Mouse (Mus musculus) midbrain, postnatal 0 days (tissue): Measurements from ENCODE around the gene Olfr514. TPM values are rescaled to one million over a fixed set of nuclear protein-coding genes. Genes with fewer than 3 reads are reported as not detected.
"Not testable (repeated sequence)": the region's sequence is repeated elsewhere in the genome, so short reads cannot be mapped to it uniquely, and the experiment has no call there.

ENCODE experiments used
- ATAC-seq: fragments of 200-750 bp; cut with Nextera tagmentation; 2 replicates; pipeline ENCODE4 v1.8.0; 2017; ENCODE audit warnings: moderate number of reproducible peaks, mild to moderate bottlenecking, moderate TSS enrichment, moderate library complexity; ENCODE audit not compliant: low FRiP score
- DNase-seq: peaks from one replicate; pipeline ENCODE4 v3.0.0-alpha.2; 2015; ENCODE audit warnings: low spot score
- H3K27ac ChIP-seq: fragments of 300-500 bp; sonication (generic); 2 replicates; pipeline ENCODE4 v1.5.1; 2014; ENCODE audit warnings: low read depth, mild to moderate bottlenecking, low read length, mixed read lengths
- H3K27me3 ChIP-seq: fragments of 300-500 bp; sonication (generic); 2 replicates; pipeline ENCODE4 v1.6.1; 2014; ENCODE audit warnings: low read length, control low read depth, mixed read lengths; ENCODE audit not compliant: insufficient read depth
- H3K36me3 ChIP-seq: fragments of 300-500 bp; sonication (generic); 2 replicates; pipeline ENCODE4 v1.6.1; 2014; ENCODE audit warnings: low read length, control low read depth, mixed read lengths; ENCODE audit not compliant: insufficient read depth
- H3K4me1 ChIP-seq: fragments of 300-500 bp; sonication (generic); 2 replicates; pipeline ENCODE4 v1.6.1; 2014; ENCODE audit warnings: mild to moderate bottlenecking, control low read depth, antibody characterized with exemption, low read length, mixed read lengths; ENCODE audit not compliant: insufficient read depth
- H3K4me2 ChIP-seq: fragments of 300-500 bp; sonication (generic); 2 replicates; pipeline ENCODE4 v1.6.1; 2014; ENCODE audit warnings: low read depth, mild to moderate bottlenecking, low read length, mixed read lengths; ENCODE audit not compliant: poor library complexity, severe bottlenecking
- H3K4me3 ChIP-seq: fragments of 300-500 bp; sonication (generic); 2 replicates; pipeline ENCODE4 v1.5.1; 2014; ENCODE audit warnings: low read depth, mild to moderate bottlenecking, low read length, moderate library complexity
- H3K9ac ChIP-seq: fragments of 300-500 bp; sonication (generic); replicated peaks from 2 replicates; pipeline ENCODE4 v1.6.1; 2014; ENCODE audit warnings: mild to moderate bottlenecking, low read length, moderate library complexity, mixed read lengths; ENCODE audit not compliant: poor library complexity, severe bottlenecking
- H3K9me3 ChIP-seq: fragments of 300-500 bp; sonication (generic); 2 replicates; pipeline ENCODE4 v1.6.1; 2016; ENCODE audit warnings: low read length, control low read depth
- CTCF ChIP-seq: IDR thresholded peaks from 2 replicates; pipeline ENCODE4 v1.5.1; 2016; ENCODE audit warnings: antibody characterized with exemption, mild to moderate bottlenecking
- WGBS: fragments of 180-500 bp; shearing (Covaris S2); extraction: QIAGEN DNeasy Blood & Tissue Kit; methylation state at CpG from one replicate; pipeline ENCODE4 v1.1.7; 2014; 5-methylcytosine and 5-hydroxymethylcytosine counted together
- polyA plus RNA-seq: library from polyadenylated mRNA; unstranded; fragments of >200 nt; fragmentation: Nextera tagmentation; extraction: Ambion mirVana; gene quantifications from 2 replicates; pipeline ENCODE4 v1.2.1, GENCODE M21; 2015
- total RNA-seq: library from RNA; depleted of rRNA; stranded (reverse); fragments of >200 nt; gene quantifications from 2 replicates; pipeline ENCODE4 v1.2.3, GENCODE M21; 2014; rRNA removed

Gene Olfr514
- total RNA-seq (not detected in 2 replicates), polyA plus RNA-seq (not detected in 2 replicates)

GRCm38 (mm10) chr7:108825897-108826296 is at the start of gene Olfr514:
Gene Olfr514, minus strand, starts transcription at chr7:108825997.
- Histone ChIP-seq H3K4me3 (no peak within 1 kb of the TSS), H3K27ac (no peak within 1 kb of the TSS), H3K9me3 (no peaks in the 10 kb centered on the region), H3K9ac (no peak within 1 kb of the TSS), H3K4me1 (no peaks in the 10 kb centered on the region), H3K27me3 (no peaks in the 10 kb centered on the region), H3K4me2 (no peak within 1 kb of the TSS), H3K36me3 (no peaks in the 10 kb centered on the region)
- no peak for DNase-seq
- no peak for TF ChIP-seq CTCF
- no peak for ATAC-seq

GRCm38 (mm10) chr7:108872279-108872678 is 46.5 kb upstream of the Olfr514 start, which contains the start of gene Olfr517:
Gene Olfr517, minus strand, starts transcription at chr7:108872379.
- WGBS: 66% methylated on average over 2 of the region's 2 CpGs
- H3K4me3 ChIP-seq: no peak within 1 kb of the TSS
- TF ChIP-seq CTCF: no peak
- no peak within 1 kb of the TSS for H3K27ac ChIP-seq
- H3K4me1 ChIP-seq: no peaks in the 10 kb centered on the region
- H3K4me2 ChIP-seq: no peak within 1 kb of the TSS
- H3K9me3 ChIP-seq: no peaks in the 10 kb centered on the region
- DNase-seq (no peak), ATAC-seq (no peak)
- H3K36me3 ChIP-seq: no peaks in the 10 kb centered on the region
- no peak within 1 kb of the TSS for H3K9ac ChIP-seq
- H3K27me3 ChIP-seq: no peaks in the 10 kb centered on the region

GRCm38 (mm10) chr7:108850429-108850828 is 24.6 kb upstream of the Olfr514 start, which contains the start of gene Olfr516:
Gene Olfr516, minus strand, starts transcription at chr7:108850529.
- no peak within 1 kb of the TSS for H3K9ac ChIP-seq
- ATAC-seq (no peak), DNase-seq (no peak)
- no peaks in the 10 kb centered on the region for H3K4me1 ChIP-seq
- no peak for TF ChIP-seq CTCF
- H3K27ac ChIP-seq: no peak within 1 kb of the TSS
- no peak within 1 kb of the TSS for H3K4me3 ChIP-seq
- H3K4me2 ChIP-seq: no peak within 1 kb of the TSS
- 88% methylated on average over 2 of the region's 2 CpGs for WGBS
- H3K9me3 ChIP-seq: no peaks in the 10 kb centered on the region
- H3K36me3 ChIP-seq: no peaks in the 10 kb centered on the region
- no peaks in the 10 kb centered on the region for H3K27me3 ChIP-seq

- not testable (repeated sequence) for H3K4me1 ChIP-seq, H3K9ac ChIP-seq, H3K9me3 ChIP-seq, H3K36me3 ChIP-seq, H3K4me2 ChIP-seq, H3K4me3 ChIP-seq, H3K27ac ChIP-seq, H3K27me3 ChIP-seq
- DNase-seq (peak; percentile 76), ATAC-seq (peak; percentile 73; the same call in 1 of the 2 replicates)
- peak; percentile 79 for TF ChIP-seq CTCF
- WGBS: 45% methylated on average over 5 of the region's 5 CpGs
Observed at GRCm38 (mm10) chr7:108814593-108815215, 11.1 kb downstream of the Olfr514 start.

- no peak overlapping the region for H3K27ac ChIP-seq
- no peak for TF ChIP-seq CTCF
- H3K9ac ChIP-seq: no peak overlapping the region
- 70% methylated on average over 1 of the region's 1 CpGs for whole genome bisulfite sequencing
- no peak overlapping the region for H3K4me3 ChIP-seq
- H3K9me3 ChIP-seq: no peaks in the 10 kb centered on the region
- DNase-seq: peak; percentile 5
- ATAC-seq: no peak
- no peak overlapping the region for H3K4me2 ChIP-seq
- H3K36me3 ChIP-seq: no peaks in the 10 kb centered on the region
- no peaks in the 10 kb centered on the region for H3K4me1 ChIP-seq
- no peaks in the 10 kb centered on the region for H3K27me3 ChIP-seq
Observed at GRCm38 (mm10) chr7:108797205-108797933, 28.4 kb downstream of the Olfr514 start.

Other genes with a start within 250 kb of the Olfr514 start
- not detected in 2 replicates for gene Olfr506, start 215.2 kb downstream of the Olfr514 start, total RNA-seq
- not detected in 2 replicates for gene Olfr506, start 215.2 kb downstream of the Olfr514 start, polyA plus RNA-seq
- gene Olfr507, start 204.2 kb downstream of the Olfr514 start, total RNA-seq: not detected in 2 replicates
- gene Olfr507, start 204.2 kb downstream of the Olfr514 start, polyA plus RNA-seq: not detected in 2 replicates
- gene Olfr508, start 196.0 kb downstream of the Olfr514 start, total RNA-seq: not detected in 2 replicates
- gene Olfr508, start 196.0 kb downstream of the Olfr514 start, polyA plus RNA-seq: not detected in 2 replicates
- gene Olfr509, start 174.1 kb downstream of the Olfr514 start, total RNA-seq: 0.05 TPM in 1 of 2 replicates, not detected in the other
- gene Olfr509, start 174.1 kb downstream of the Olfr514 start, polyA plus RNA-seq: not detected in 2 replicates
- not detected in 2 replicates for gene Olfr510, start 159.6 kb downstream of the Olfr514 start, total RNA-seq
- gene Olfr510, start 159.6 kb downstream of the Olfr514 start, polyA plus RNA-seq: not detected in 2 replicates
- gene Olfr512, start 112.7 kb downstream of the Olfr514 start, total RNA-seq: not detected in 2 replicates
- gene Olfr512, start 112.7 kb downstream of the Olfr514 start, polyA plus RNA-seq: not detected in 2 replicates
- gene Olfr513, start 75.0 kb downstream of the Olfr514 start, total RNA-seq: not detected in 2 replicates
- gene Olfr513, start 75.0 kb downstream of the Olfr514 start, polyA plus RNA-seq: not detected in 2 replicates
- gene Olfr516, start 24.5 kb upstream of the Olfr514 start, total RNA-seq: not detected in 2 replicates
- gene Olfr516, start 24.5 kb upstream of the Olfr514 start, polyA plus RNA-seq: not detected in 2 replicates
- gene Olfr517, start 46.4 kb upstream of the Olfr514 start, total RNA-seq: not detected in 2 replicates
- gene Olfr517, start 46.4 kb upstream of the Olfr514 start, polyA plus RNA-seq: not detected in 2 replicates
- not detected in 2 replicates for gene Olfr518, start 59.0 kb upstream of the Olfr514 start, total RNA-seq
- not detected in 2 replicates for gene Olfr518, start 59.0 kb upstream of the Olfr514 start, polyA plus RNA-seq
- gene Olfr519, start 68.4 kb upstream of the Olfr514 start, total RNA-seq: not detected in 2 replicates
- gene Olfr519, start 68.4 kb upstream of the Olfr514 start, polyA plus RNA-seq: not detected in 2 replicates
- gene Nlrp10, start 104.2 kb upstream of the Olfr514 start, total RNA-seq: 0.22 TPM in 1 of 2 replicates, not detected in the other
- gene Nlrp10, start 104.2 kb upstream of the Olfr514 start, polyA plus RNA-seq: not detected in 2 replicates
- gene Eif3f, start 108.4 kb upstream of the Olfr514 start, total RNA-seq: 121 TPM in 2 replicates
- 73.9 and 77.8 TPM in 2 replicates for gene Eif3f, start 108.4 kb upstream of the Olfr514 start, polyA plus RNA-seq
- 159 and 207 TPM in 2 replicates for gene Tub, start 124.3 kb upstream of the Olfr514 start, total RNA-seq
- gene Tub, start 124.3 kb upstream of the Olfr514 start, polyA plus RNA-seq: 42.8 and 44.3 TPM in 2 replicates